Mouse (Mus musculus) C2C12 (cell line): ENCODE results near the gene Ghitm.

Experiments
- CEBPB ChIP-seq: IDR thresholded peaks from one replicate; pipeline ENCODE4 v1.6.1; 2011; ENCODE audit warnings: low read depth, mild to moderate bottlenecking, control low read depth, moderate library complexity
- CTCF ChIP-seq: IDR thresholded peaks from one replicate; pipeline ENCODE4 v1.5.1; 2011; ENCODE audit not compliant: control insufficient read depth, insufficient read depth, insufficient read length
- FOSL1 ChIP-seq: IDR thresholded peaks from one replicate; pipeline ENCODE4 v1.8.0; 2011; ENCODE audit warnings: mild to moderate bottlenecking, low read length; ENCODE audit not compliant: poor library complexity, insufficient read depth, severe bottlenecking
- MAX ChIP-seq: IDR thresholded peaks from one replicate; pipeline ENCODE4 v1.6.1; 2011; ENCODE audit warnings: mild to moderate bottlenecking, control low read depth
- MYOD1 ChIP-seq: IDR thresholded peaks from one replicate; pipeline ENCODE4 v1.6.1; 2011; ENCODE audit warnings: low read depth; ENCODE audit not compliant: control insufficient read depth, insufficient read length
- MYOG ChIP-seq: IDR thresholded peaks from one replicate; pipeline ENCODE4 v1.6.1; 2011; ENCODE audit not compliant: control insufficient read depth, insufficient read length; ENCODE audit errors: extremely low read depth
- USF1 ChIP-seq: IDR thresholded peaks from one replicate; pipeline ENCODE4 v1.6.1; 2011; ENCODE audit warnings: low read depth, mild to moderate bottlenecking, control low read depth, moderate library complexity

DNA sequence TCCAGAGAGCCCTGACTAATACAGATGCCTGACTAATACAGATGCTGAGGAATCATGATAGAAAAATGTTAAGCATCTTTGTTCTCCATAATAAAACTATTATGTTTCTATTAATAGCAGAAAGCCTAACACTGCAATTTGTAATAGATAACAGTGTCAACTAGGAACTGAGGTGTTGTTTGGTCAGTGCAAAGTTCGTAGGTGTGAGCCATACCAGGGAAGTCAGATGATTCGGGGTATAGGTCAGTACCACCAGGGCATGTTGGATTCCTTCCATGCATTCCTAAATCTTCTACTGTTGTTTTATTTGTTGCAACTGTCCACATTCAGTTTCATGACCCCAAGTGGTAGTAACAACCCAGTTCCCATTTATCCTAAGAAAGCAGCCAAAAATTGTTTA is 49.8 kb upstream of the Ghitm start:
- TF ChIP-seq CEBPB (no peak), MYOG (no peak), CTCF (no peak), MYOD1 (no peak), USF1 (no peak), FOSL1 (no peak), MAX (no peak)
